Mouse (Mus musculus) olfactory bulb, adult 2 months (tissue): Measurements from ENCODE around the gene Sowahc. TPM values are rescaled to one million over a fixed set of nuclear protein-coding genes. Genes with fewer than 3 reads are reported as not detected.

Experiments
- H3K27ac ChIP-seq: fragments of 200-500 bp; 2 replicates; pipeline ENCODE4 v1.5.1; 2012; ENCODE audit warnings: low read depth, low read length; ENCODE audit not compliant: insufficient read depth
- H3K4me1 ChIP-seq: fragments of 200-500 bp; 2 replicates; pipeline ENCODE4 v1.6.1; 2012; ENCODE audit warnings: low read length; ENCODE audit not compliant: control insufficient read depth, insufficient read depth
- H3K4me3 ChIP-seq: fragments of 200-500 bp; 2 replicates; pipeline ENCODE4 v1.5.1; 2012; ENCODE audit warnings: mild to moderate bottlenecking, low read depth, low read length, moderate library complexity; ENCODE audit not compliant: insufficient read depth
- CTCF ChIP-seq: fragments of 200-500 bp; IDR thresholded peaks from 2 replicates; pipeline ENCODE4 v1.5.1; 2012; ENCODE audit warnings: low read depth, mild to moderate bottlenecking, low read length, moderate library complexity; ENCODE audit not compliant: insufficient read depth
- POLR2A ChIP-seq: fragments of 200-500 bp; IDR thresholded peaks from 2 replicates; pipeline ENCODE4 v1.6.1; 2012; ENCODE audit warnings: mild to moderate bottlenecking, low read depth, low read length, moderate library complexity; ENCODE audit not compliant: insufficient read depth
- WGBS: fragments of 180-500 bp; shearing (Covaris S2); methylation state at CpG from one replicate; pipeline ENCODE4 v1.1.7; 2018; 5-methylcytosine and 5-hydroxymethylcytosine counted together
- polyA plus RNA-seq: library from polyadenylated mRNA; stranded (reverse); fragments of >200 nt; gene quantifications from 2 replicates; pipeline ENCODE4 v1.2.4, GENCODE M21; 2012; ENCODE audit warnings: low replicate concordance; ENCODE audit not compliant: missing spikeins, insufficient read depth, insufficient read length

The Sowahc gene
- polyA plus RNA-seq, 1 experiment = not detected

DNA sequence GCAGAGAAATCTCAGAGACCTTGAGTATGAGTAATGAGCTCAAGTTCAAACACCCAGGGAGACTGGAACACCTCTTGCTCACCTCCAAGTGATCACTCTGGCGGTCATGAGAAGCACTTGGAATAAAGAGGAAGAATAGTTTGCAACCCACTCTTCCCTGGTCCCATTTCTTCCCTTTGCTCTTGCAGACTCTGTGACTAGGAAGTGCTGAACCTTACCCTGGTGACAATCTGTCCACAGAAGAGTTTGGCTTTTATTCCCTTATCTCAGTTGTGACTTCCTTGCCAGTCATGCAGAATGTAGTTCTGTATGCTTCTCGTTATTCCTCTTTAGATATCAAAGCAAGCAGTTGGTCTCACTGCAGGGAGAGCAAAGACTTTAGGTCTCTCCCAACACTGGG, 30.2 kb downstream of the Sowahc start:
- Histone ChIP-seq H3K4me1 (no peaks in the 10 kb centered on the region), H3K27ac (no peak overlapping the region), H3K4me3 (no peak overlapping the region)
- TF ChIP-seq POLR2A (no peak), CTCF (no peak)
- WGBS = 87% methylated on average over 2 of the region's 2 CpGs

DNA sequence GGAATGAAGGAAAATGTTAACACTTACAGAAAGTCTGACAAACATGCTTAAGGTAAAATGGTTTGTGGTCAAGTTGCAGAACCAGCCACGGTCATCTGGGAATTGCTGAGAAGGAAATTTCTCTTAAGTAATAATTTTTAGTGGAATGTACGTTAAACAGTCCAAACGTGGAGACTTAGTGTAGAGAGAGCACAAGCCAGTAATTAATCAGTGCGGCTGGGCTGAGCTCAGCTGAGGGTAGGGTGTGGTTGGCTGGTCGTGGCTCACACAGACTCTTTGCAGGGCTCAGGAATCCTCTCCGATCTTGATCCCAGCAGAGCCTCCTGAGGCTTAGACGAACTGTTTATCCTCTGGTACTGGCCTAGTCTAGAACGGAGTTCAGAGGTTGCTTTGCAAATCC, 30.6 kb downstream of the Sowahc start:
- H3K27ac ChIP-seq = no peak overlapping the region
- TF ChIP-seq POLR2A (no peak), CTCF (no peak)
- no peak overlapping the region for H3K4me3 ChIP-seq
- whole genome bisulfite sequencing = 80% methylated on average over 8 of the region's 8 CpGs
- H3K4me1 ChIP-seq = no peaks in the 10 kb centered on the region

DNA sequence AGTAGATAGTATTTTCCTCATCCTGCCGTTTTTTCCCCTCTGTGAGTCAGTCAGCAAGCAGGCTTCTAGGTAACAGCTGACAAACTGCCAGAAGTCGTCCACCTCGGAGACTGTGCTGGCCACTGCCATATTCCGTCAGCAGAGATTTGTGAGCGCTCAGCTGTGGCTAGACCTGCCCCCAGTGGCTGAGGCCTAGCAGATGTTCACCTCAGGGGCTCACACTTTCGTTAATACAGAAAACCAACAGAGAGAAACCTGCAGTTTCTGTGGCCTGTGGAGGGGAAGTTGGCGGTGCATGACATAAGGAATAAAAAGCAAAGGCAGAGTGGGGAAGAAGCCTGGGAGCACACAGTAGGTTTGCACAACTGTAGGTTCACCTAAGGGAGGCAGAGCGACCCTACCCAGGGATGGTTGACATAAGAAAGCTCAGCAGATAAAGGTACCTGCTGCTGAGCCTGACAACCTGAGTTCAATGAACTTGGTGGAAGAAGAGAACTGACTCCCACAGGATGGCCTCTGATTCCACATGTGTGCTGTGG, 31.9 kb downstream of the Sowahc start:
- H3K4me1 ChIP-seq = no peaks in the 10 kb centered on the region
- H3K27ac ChIP-seq = no peak overlapping the region
- WGBS = 87% methylated on average over 8 of the region's 8 CpGs
- no peak for TF ChIP-seq CTCF
- TF ChIP-seq POLR2A = no peak
- H3K4me3 ChIP-seq = no peak overlapping the region

DNA sequence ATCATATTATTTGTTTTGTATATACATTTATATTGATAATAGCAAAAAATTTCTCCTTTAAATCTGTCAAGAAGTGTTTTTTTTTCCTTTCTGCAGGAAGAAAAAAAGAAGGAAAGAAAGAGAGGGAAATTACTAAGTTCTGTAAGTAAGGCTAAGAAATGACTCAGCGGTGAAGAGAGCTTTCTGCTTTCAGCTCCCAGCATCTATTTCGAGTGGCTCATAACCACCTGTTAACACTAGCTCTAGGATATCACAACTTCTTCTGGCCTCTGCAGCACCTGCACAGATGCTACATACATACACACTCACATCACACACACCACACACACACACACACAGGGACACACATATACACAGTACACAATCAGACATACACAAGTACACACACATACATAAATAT, 34.8 kb downstream of the Sowahc start:
- WGBS = 50% methylated on average over 2 of the region's 2 CpGs
- Histone ChIP-seq H3K4me1 (no peaks in the 10 kb centered on the region), H3K4me3 (no peak overlapping the region), H3K27ac (no peak overlapping the region)
- TF ChIP-seq POLR2A = no peak
- TF ChIP-seq CTCF = no peak

DNA sequence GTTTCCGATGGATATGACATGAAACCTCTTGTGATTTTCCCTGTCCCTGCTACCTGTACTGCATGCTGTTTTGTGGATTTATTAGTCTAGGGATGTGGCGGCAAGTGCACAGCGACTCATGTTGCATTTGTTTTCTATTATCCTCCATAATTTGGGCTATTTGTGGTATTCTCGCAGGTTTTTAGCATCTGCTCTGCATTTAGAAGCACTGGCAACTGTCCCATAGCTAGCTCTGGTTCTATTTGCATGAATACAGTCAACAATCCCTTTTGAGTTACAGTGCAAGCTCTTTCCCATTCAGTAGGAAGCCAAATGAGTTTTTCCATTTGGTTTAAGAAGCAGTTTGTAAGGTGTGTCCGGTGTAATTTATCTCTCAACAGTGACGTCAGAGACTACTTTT, 37.8 kb downstream of the Sowahc start:
- no peaks in the 10 kb centered on the region for H3K4me1 ChIP-seq
- no peak overlapping the region for H3K27ac ChIP-seq
- 48% methylated on average over 6 of the region's 6 CpGs for WGBS
- H3K4me3 ChIP-seq = no peak overlapping the region
- TF ChIP-seq CTCF (no peak), POLR2A (no peak)

DNA sequence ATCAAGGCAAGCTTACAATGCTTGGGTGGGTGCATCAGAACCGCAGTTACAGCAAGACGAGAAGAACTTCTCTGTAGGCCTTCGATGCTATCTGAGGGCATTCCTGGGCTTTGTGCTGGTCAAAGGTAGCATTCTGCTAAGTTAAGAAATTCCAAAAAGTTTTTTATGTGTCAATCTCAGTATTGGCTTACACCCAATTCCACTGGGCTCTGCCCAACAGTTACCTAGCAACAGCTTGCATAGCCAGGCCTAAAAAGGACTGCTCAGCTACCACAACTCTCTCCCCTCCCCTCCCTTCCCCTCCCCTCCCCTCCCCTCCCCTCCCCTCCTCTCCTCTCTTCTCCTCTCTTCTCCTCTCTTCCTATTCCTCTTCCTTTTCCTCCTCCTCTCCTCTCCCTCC, 39.9 kb downstream of the Sowahc start:
- Histone ChIP-seq H3K27ac (no peak overlapping the region), H3K4me3 (no peak overlapping the region), H3K4me1 (no peaks in the 10 kb centered on the region)
- 72% methylated on average over 3 of the region's 3 CpGs for WGBS
- TF ChIP-seq POLR2A (no peak), CTCF (no peak)

DNA sequence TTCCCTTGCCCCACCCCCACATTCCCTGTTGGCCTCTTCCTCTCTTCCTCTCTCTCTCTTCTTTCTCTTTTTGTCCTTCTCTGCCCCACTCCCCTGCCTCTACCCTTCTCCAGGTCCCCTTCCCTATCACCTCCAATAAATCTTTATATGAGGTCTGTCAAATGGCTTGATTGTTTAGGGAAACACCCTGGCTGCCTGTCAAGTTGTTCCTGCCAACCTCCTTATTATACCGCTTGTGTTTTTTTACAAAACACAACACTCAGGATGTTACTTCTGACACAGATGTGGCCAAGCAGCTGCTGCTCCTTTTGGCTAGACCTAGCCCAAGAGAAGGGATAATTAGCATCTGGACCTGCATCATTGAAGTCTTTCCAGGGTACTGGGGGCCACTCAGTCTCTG, 40.3 kb downstream of the Sowahc start:
- no peak overlapping the region for H3K27ac ChIP-seq
- WGBS = 53% methylated on average over 1 of the region's 1 CpGs
- H3K4me3 ChIP-seq = no peak overlapping the region
- H3K4me1 ChIP-seq = no peaks in the 10 kb centered on the region
- TF ChIP-seq CTCF (no peak), POLR2A (no peak)

DNA sequence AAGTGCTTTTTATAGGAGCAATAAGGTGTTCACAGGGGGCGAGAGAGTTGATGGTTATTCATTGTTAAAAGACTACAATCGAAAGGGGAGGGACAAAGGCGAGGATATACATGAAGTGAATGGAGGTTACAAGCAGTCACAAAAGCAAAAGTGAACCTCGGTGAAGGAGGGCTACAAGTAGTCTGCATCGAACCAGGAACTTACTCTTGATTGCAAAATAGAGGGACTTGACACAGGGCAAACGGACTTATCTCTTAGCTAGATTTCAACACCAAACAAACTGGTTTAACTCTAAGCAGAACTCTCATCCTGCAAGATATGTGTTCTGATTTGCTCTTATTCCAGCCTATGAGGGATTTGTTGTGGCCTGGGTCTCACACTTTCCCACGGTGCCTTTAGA, 41.2 kb downstream of the Sowahc start:
- H3K27ac ChIP-seq = no peak overlapping the region
- WGBS = 78% methylated on average over 7 of the region's 7 CpGs

DNA sequence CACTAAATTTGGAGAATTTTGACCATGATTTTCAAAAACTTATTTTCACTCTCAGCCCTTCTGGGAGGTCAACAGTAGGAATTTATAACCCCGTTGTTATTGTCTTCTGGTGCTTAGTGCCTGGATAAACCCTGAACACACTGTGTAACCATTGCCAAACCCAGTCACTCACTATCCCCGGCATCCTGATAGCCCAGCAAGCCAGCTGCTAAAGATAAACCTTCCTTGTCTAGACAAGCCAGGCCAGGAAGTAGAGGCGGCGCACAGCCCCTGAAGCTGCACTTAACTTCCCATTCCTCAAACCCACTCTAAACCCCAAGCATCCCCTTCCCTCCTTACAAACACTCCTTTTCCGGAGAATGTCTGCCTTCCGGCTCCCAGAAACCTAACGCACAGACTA, 43.3 kb downstream of the Sowahc start:
- TF ChIP-seq POLR2A (no peak), CTCF (no peak)
- no peaks in the 10 kb centered on the region for H3K4me1 ChIP-seq
- no peak overlapping the region for H3K27ac ChIP-seq
- H3K4me3 ChIP-seq = no peak overlapping the region
- 82% methylated on average over 7 of the region's 7 CpGs for WGBS

More for the DNA sequence above, 41.2 kb downstream of the Sowahc start:
- TF ChIP-seq CTCF (no peak), POLR2A (no peak)
- Histone ChIP-seq H3K4me1 (no peaks in the 10 kb centered on the region), H3K4me3 (no peak overlapping the region)

DNA sequence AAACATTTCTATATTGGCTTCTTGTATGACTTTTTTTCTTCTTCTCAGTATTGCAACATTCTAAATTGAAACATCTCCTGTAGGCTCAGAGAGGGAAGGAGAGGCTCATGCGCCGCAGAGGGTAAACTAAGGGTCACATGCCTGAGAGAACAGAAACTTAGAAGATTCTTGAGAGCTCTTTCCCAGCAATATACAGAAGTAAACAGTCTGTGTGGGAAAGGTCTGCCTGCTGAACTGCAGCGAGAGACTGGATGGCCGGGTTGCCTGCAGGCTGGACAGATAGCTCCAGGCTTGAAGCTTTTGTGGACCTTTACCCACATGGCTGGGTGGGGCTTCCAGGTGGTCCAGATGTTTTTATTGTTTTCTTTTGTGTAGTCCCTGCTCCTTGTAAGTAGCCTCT, 43.9 kb downstream of the Sowahc start:
- Histone ChIP-seq H3K4me1 (no peaks in the 10 kb centered on the region), H3K4me3 (no peak overlapping the region), H3K27ac (no peak overlapping the region)
- WGBS = 84% methylated on average over 4 of the region's 4 CpGs
- TF ChIP-seq CTCF (no peak), POLR2A (no peak)
